ENCODE assay signal across 8 mouse cellular contexts in the genomic region with DNA sequence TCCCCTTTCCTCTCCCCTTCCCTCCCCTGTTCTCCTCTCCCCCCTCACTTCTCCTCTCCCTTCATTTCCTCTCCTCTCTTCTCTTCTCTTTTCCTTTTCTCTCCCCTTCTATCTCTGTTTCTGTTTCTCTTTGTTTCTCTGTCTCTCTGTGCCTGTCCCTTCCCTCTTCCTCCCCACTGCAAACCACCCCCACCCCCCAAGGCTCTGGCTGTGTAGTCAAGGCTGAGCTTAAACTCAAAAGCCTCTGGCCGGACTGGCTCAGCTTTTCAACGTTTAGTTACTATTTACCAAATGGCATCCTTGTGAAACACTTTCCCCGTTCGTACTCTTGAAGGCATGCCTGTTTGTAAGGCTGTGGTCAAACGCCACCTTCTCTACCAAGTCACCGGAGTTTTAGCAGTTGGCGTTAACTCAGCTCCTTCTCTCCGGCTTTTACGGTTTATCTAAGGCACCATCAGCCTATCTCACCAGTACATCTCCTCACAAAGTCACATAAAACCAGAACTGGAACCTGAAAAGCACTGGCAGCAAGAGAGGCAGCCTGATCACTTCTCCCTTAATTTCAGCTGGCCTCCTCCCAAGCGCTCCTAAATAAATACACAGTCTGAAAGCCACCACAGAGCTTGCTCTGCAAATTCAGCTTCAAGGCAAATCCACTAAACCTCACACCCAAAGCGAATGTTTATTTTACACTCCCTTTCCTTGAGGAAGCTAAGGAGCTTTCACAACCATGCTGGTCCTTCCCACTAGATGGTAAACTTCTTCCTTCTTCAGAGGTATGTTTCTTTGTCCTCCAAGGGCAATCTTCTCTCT. TPM values are rescaled to one million over a fixed set of nuclear protein-coding genes. Genes with fewer than 3 reads are reported as not detected.
DNase-seq lines count a peak whose midpoint lies in the region; ATAC-seq and TF ChIP-seq lines count a peak whose summit lies in the region.

No protein-coding gene starts in this region.

- peak overlapping the region; percentile 75 for H3K27ac ChIP-seq in limb, embryonic 15.5 days
- H3K27ac ChIP-seq in stomach, embryonic 15.5 days = peak overlapping the region; percentile 48; the same call in 1 of the 2 replicates
- no peak overlapping the region for H3K27ac ChIP-seq in left cerebral cortex, adult 2 months

- peak overlapping the region; percentile 23 for H3K4me3 ChIP-seq in limb, embryonic 15.5 days
- peak overlapping the region; percentile 17; the same call in 1 of the 2 replicates for H3K4me3 ChIP-seq in stomach, embryonic 15.5 days (replicated peaks)
- no peak overlapping the region for H3K4me3 ChIP-seq in left cerebral cortex, adult 2 months

- TF ChIP-seq CTCF in left cerebral cortex, adult 2 months (IDR thresholded peaks at IDR 0.05) = no peak

- WGBS in limb, embryonic 15.5 days = 18% methylated on average over 11 of the region's 11 CpGs
- 13% methylated on average over 11 of the region's 11 CpGs for WGBS in stomach, embryonic 15.5 days

- H3K9ac ChIP-seq in limb, embryonic 15.5 days = peak overlapping the region; percentile 20; the same call in 1 of the 2 replicates
- no peak overlapping the region for H3K9ac ChIP-seq in stomach, embryonic 15.5 days

- H3K9me3 ChIP-seq in limb, embryonic 15.5 days = no peaks in the 10 kb centered on the region
- no peaks in the 10 kb centered on the region for H3K9me3 ChIP-seq in stomach, embryonic 15.5 days

- DNase-seq in adrenal gland, postnatal 14 days = peak; percentile 29
- no peak for DNase-seq in adrenal gland, adult 18-20 months (ENCODE audit: low spot score in 2 of 2)
- peak; percentile 34 for DNase-seq in NIH3T3 (ENCODE audit: low read depth)
- no peak for DNase-seq in left cerebral cortex, adult 2 months (ENCODE audit: extremely low spot score in 1 of 2, low spot score in 2 of 2)

- H3K27me3 ChIP-seq in limb, embryonic 15.5 days = no peaks in the 10 kb centered on the region
- no peaks in the 10 kb centered on the region for H3K27me3 ChIP-seq in stomach, embryonic 15.5 days (replicated peaks)

- intact Hi-C loops in left cerebral cortex, adult 2 months (cut with DNase I) = no loop called here

- H3K4me1 ChIP-seq in limb, embryonic 15.5 days = no peaks in the 10 kb centered on the region
- H3K4me1 ChIP-seq in stomach, embryonic 15.5 days = 0 out of 2 replicates have a peak, but pooled peaks cover 4% of the 10 kb centered on the region

- H3K4me2 ChIP-seq in limb, embryonic 15.5 days = peak overlapping the region; percentile 38
- H3K4me2 ChIP-seq in stomach, embryonic 15.5 days = peak overlapping the region; percentile 41

- H3K36me3 ChIP-seq in limb, embryonic 15.5 days = no peaks in the 10 kb centered on the region
- H3K36me3 ChIP-seq in stomach, embryonic 15.5 days = no peaks in the 10 kb centered on the region

- ATAC-seq in hematopoietic stem cell, adult 5-6 weeks (replicated peaks in 1 of 2; ENCODE audit: insufficient read depth in 1 of 2, low FRiP score in 2 of 2, low TSS enrichment in 1 of 2, low read depth in 1 of 2, poor library complexity in 2 of 2, severe bottlenecking in 2 of 2) = peak; percentile 42 to 53
- no peak for ATAC-seq in limb, embryonic 15.5 days (ENCODE audit: insufficient number of reproducible peaks, low FRiP score, low TSS enrichment, low read depth)
- peak; percentile 50; the same call in 1 of the 2 replicates for ATAC-seq in stomach, embryonic 15.5 days (ENCODE audit: insufficient read depth, low FRiP score, low read depth)
- no peak for ATAC-seq in CD4-positive, CD25-positive, alpha-beta regulatory T cell, adult 4 months

RNA-seq across cellular contexts. Expression of gene 4930522H14Rik, which starts 19.4 kb away (rescaled TPM):
- not detected in 2 replicates for total RNA-seq in adrenal gland, postnatal 14 days (2021)
- not detected for total RNA-seq in adrenal gland, adult 18-20 months (2021)
- total RNA-seq in hematopoietic stem cell, adult 5-6 weeks (2017) = not detected in 2 replicates
- not detected in 2 replicates for polyA plus RNA-seq in limb, embryonic 15.5 days (2015; fragmentation: Nextera tagmentation; extraction: Ambion mirVana)
- not detected in 2 replicates for polyA plus RNA-seq in stomach, embryonic 15.5 days (2015; fragmentation: Nextera tagmentation; extraction: Ambion mirVana)
- polyA plus RNA-seq in CD4-positive, CD25-positive, alpha-beta regulatory T cell, adult 4 months (2017; shearing (Covaris generic)) = not detected
- not detected for total RNA-seq in left cerebral cortex, adult 2 months (2021)

Comparison
In these comparisons a context has a peak if more than half of its experiments do, and no peak if none do; other contexts are left out.
1. DNase-seq: peak in adrenal gland, postnatal 14 days (single experiment) and NIH3T3 (single experiment); none in adrenal gland, adult 18-20 months (0 of 2) and left cerebral cortex, adult 2 months (0 of 2).
2. ATAC-seq: peak in hematopoietic stem cell, adult 5-6 weeks (2 of 2) and stomach, embryonic 15.5 days (single experiment); none in limb, embryonic 15.5 days (single experiment) and CD4-positive, CD25-positive, alpha-beta regulatory T cell, adult 4 months (single experiment).